Mouse (Mus musculus): ENCODE data around the gene Btbd9. TPM values are rescaled to one million over a fixed set of nuclear protein-coding genes. Genes with fewer than 3 reads are reported as not detected.

Gene Btbd9
- polyA plus RNA-seq, 1 experiment from 2014 or later: 41.1 TPM

- no peak overlapping the region for H3K4me2 ChIP-seq (ENCODE audit: low read depth, severe bottlenecking)
- H3K36me3 ChIP-seq (ENCODE audit: control insufficient read depth, insufficient read depth, low read length): no peaks in the 10 kb centered on the region
- H3K4me1 ChIP-seq (ENCODE audit: control insufficient read depth, insufficient read depth, low read length): peaks cover 6% of the 10 kb centered on the region; the same call in 1 of the 2 replicates
- DNase-seq (ENCODE audit: low spot score) (no peak), ATAC-seq (ENCODE audit: insufficient number of reproducible peaks, low FRiP score, low TSS enrichment, low read depth) (no peak)
- 43% methylated on average over 7 of the region's 7 CpGs for WGBS
- H3K27me3 ChIP-seq (ENCODE audit: control insufficient read depth, insufficient read depth, low read length): no peaks in the 10 kb centered on the region
- H3K9ac ChIP-seq (ENCODE audit: low read length): no peak overlapping the region
- no peak overlapping the region for H3K4me3 ChIP-seq (ENCODE audit: low read depth, low read length)
- no peak overlapping the region for H3K27ac ChIP-seq (replicated peaks; ENCODE audit: low read depth, low read length)
- no peaks in the 10 kb centered on the region for H3K9me3 ChIP-seq (ENCODE audit: control insufficient read depth, low read length)
These were observed 295.8 kb downstream of the Btbd9 start for GRCm38 (mm10) chr17:30280323-30281118.

GRCm38 (mm10) chr17:30279684-30280083 is 296.6 kb downstream of the Btbd9 start:
- no peak overlapping the region for H3K27ac ChIP-seq (replicated peaks; ENCODE audit: low read depth, low read length)
- 73% methylated on average over 5 of the region's 5 CpGs for WGBS
- no peak overlapping the region for H3K9ac ChIP-seq (ENCODE audit: low read length)
- H3K9me3 ChIP-seq (ENCODE audit: control insufficient read depth, low read length): no peaks in the 10 kb centered on the region
- H3K4me3 ChIP-seq (ENCODE audit: low read depth, low read length): no peak overlapping the region
- no peak overlapping the region for H3K4me2 ChIP-seq (ENCODE audit: low read depth, severe bottlenecking)
- DNase-seq (ENCODE audit: low spot score): no peak
- H3K36me3 ChIP-seq (ENCODE audit: control insufficient read depth, insufficient read depth, low read length): no peaks in the 10 kb centered on the region
- no peak for ATAC-seq (ENCODE audit: insufficient number of reproducible peaks, low FRiP score, low TSS enrichment, low read depth)
- no peaks in the 10 kb centered on the region for H3K27me3 ChIP-seq (ENCODE audit: control insufficient read depth, insufficient read depth, low read length)
- peaks cover 6% of the 10 kb centered on the region; the same call in 1 of the 2 replicates for H3K4me1 ChIP-seq (ENCODE audit: control insufficient read depth, insufficient read depth, low read length)

DNA sequence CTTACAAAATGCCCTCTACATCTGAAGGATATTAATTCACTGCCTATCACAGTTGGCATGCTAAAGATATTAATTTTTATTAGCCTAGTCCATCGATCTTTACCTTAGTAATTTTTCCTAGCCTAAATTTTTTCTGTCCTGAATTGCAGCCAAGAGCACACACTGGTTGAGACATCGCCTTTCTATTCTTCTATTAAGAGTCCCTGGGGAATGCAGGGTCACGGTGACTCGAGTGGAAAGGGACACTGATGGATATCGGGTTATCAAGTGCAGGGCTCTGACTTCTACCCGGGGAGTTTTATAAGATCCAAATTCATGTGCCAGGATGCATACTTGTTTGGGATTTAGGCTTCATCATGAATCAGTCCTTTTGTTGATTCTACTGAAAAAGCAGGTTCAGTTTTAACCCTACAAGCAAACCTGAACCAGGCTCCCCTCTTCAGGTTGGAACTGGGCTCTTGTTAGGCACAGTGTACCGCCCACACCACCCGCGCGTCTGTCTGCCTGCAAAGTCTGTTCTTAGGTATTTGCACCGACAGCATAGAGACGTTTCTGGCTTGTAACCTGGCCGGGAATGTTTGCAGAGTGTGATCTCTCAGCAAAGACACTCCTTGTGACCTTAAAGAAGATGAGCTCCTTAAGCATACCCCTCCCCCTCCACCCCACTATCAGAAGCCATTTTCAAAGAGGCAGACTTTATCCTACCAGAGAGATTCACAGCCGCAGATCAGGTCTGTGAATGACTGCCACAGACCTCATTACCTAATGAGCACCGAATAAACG is 297.5 kb downstream of the Btbd9 start:
- Histone ChIP-seq H3K4me2 (ENCODE audit: low read depth, severe bottlenecking) (no peak overlapping the region), H3K4me3 (ENCODE audit: low read depth, low read length) (no peak overlapping the region), H3K27ac (replicated peaks; ENCODE audit: low read depth, low read length) (no peak overlapping the region), H3K36me3 (ENCODE audit: control insufficient read depth, insufficient read depth, low read length) (no peaks in the 10 kb centered on the region), H3K9ac (ENCODE audit: low read length) (no peak overlapping the region), H3K27me3 (ENCODE audit: control insufficient read depth, insufficient read depth, low read length) (no peaks in the 10 kb centered on the region), H3K4me1 (ENCODE audit: control insufficient read depth, insufficient read depth, low read length) (peaks cover 6% of the 10 kb centered on the region; the same call in 1 of the 2 replicates), H3K9me3 (ENCODE audit: control insufficient read depth, low read length) (no peaks in the 10 kb centered on the region)
- ATAC-seq (ENCODE audit: insufficient number of reproducible peaks, low FRiP score, low TSS enrichment, low read depth) (no peak), DNase-seq (ENCODE audit: low spot score) (no peak)
- 48% methylated on average over 16 of the region's 16 CpGs for WGBS

- Histone ChIP-seq H3K4me2 (ENCODE audit: low read depth, severe bottlenecking) (no peak overlapping the region), H3K27ac (replicated peaks; ENCODE audit: low read depth, low read length) (no peak overlapping the region), H3K9ac (ENCODE audit: low read length) (no peak overlapping the region), H3K4me1 (ENCODE audit: control insufficient read depth, insufficient read depth, low read length) (peaks cover 6% of the 10 kb centered on the region; the same call in 1 of the 2 replicates), H3K36me3 (ENCODE audit: control insufficient read depth, insufficient read depth, low read length) (no peaks in the 10 kb centered on the region), H3K4me3 (ENCODE audit: low read depth, low read length) (no peak overlapping the region), H3K9me3 (ENCODE audit: control insufficient read depth, low read length) (no peaks in the 10 kb centered on the region), H3K27me3 (ENCODE audit: control insufficient read depth, insufficient read depth, low read length) (no peaks in the 10 kb centered on the region)
- DNase-seq (ENCODE audit: low spot score) (no peak), ATAC-seq (ENCODE audit: insufficient number of reproducible peaks, low FRiP score, low TSS enrichment, low read depth) (no peak)
- 66% methylated on average over 4 of the region's 4 CpGs for WGBS
These were observed 299.8 kb downstream of the Btbd9 start for GRCm38 (mm10) chr17:30276477-30276876.

DNA sequence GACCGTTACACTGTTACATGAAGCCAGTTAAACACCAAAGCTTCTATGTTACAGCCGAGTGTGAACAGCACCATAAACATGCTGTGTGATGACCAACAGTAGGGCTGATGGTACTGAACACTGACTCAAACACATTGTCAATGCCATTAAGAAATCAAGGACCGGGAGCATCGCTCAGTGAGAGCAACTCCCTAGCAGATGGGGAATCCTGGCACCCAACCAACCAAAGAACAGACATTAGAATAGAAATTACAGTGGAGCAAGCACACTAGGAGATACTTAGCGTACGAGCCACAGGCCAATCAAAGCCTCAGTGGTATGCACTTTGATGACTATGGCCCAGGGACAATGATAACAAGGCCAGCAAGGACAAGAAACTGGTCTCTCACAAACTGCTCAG is 303.5 kb downstream of the Btbd9 start:
- Histone ChIP-seq H3K4me1 (ENCODE audit: control insufficient read depth, insufficient read depth, low read length) (0 out of 2 replicates have a peak, but pooled peaks cover 2% of the 10 kb centered on the region), H3K4me3 (ENCODE audit: low read depth, low read length) (no peak overlapping the region), H3K9me3 (ENCODE audit: control insufficient read depth, low read length) (no peaks in the 10 kb centered on the region), H3K36me3 (ENCODE audit: control insufficient read depth, insufficient read depth, low read length) (no peaks in the 10 kb centered on the region), H3K9ac (ENCODE audit: low read length) (no peak overlapping the region), H3K27me3 (ENCODE audit: control insufficient read depth, insufficient read depth, low read length) (no peaks in the 10 kb centered on the region), H3K4me2 (ENCODE audit: low read depth, severe bottlenecking) (no peak overlapping the region), H3K27ac (replicated peaks; ENCODE audit: low read depth, low read length) (no peak overlapping the region)
- no peak for ATAC-seq (ENCODE audit: insufficient number of reproducible peaks, low FRiP score, low TSS enrichment, low read depth)
- DNase-seq (ENCODE audit: low spot score): no peak
- WGBS: 89% methylated on average over 6 of the region's 6 CpGs

DNA sequence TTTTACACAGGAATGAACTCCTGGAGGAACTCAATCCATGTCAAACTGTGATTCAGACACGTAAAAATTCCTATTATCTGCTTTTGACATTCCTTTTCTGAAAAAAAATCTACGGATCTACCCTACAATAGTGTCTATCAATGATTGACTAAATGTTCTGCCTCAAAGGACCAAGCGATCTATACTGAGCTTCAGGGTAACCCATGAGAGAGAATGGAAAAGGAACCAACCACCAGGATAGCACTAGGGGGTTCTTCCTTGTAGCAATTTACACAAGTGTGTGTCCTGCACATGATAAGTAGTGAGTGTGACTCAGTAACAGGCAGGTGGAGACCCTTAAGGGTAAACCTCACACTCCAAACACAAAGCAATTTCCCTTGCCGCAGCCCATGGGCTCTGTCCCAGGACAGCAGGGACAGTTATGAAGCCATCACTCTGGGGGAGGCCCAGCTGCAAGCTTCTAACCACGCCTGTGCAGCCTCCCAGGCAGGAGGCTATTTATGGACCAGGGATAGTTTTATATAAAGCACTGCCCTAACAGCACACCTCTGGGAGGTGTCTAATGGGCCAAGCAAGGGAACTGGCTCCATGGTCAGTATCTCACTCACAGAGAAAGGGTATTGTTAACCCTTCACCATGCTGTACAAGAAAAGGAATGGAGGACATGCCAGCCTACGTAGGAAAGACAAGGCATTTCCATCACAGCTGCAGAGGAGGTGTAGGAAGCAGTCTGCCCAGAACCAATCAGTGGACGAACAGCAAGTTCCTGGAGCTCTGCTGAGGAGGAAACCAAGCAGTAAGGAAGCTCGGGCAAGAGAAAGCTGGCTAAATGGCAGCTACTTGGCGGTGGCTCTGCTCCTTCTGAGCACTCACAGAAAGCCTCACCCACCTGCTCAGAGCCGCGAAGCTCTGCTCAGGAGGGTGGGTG is 306.9 kb downstream of the Btbd9 start:
- no peaks in the 10 kb centered on the region for H3K27me3 ChIP-seq (ENCODE audit: control insufficient read depth, insufficient read depth, low read length)
- no peaks in the 10 kb centered on the region for H3K9me3 ChIP-seq (ENCODE audit: control insufficient read depth, low read length)
- H3K4me3 ChIP-seq (ENCODE audit: low read depth, low read length): no peak overlapping the region
- no peak overlapping the region for H3K4me2 ChIP-seq (ENCODE audit: low read depth, severe bottlenecking)
- DNase-seq (ENCODE audit: low spot score): no peak
- no peaks in the 10 kb centered on the region for H3K36me3 ChIP-seq (ENCODE audit: control insufficient read depth, insufficient read depth, low read length)
- no peak overlapping the region for H3K9ac ChIP-seq (ENCODE audit: low read length)
- ATAC-seq (ENCODE audit: insufficient number of reproducible peaks, low FRiP score, low TSS enrichment, low read depth): no peak
- WGBS: 81% methylated on average over 11 of the region's 11 CpGs
- H3K4me1 ChIP-seq (ENCODE audit: control insufficient read depth, insufficient read depth, low read length): no peaks in the 10 kb centered on the region
- no peak overlapping the region for H3K27ac ChIP-seq (replicated peaks; ENCODE audit: low read depth, low read length)

DNA sequence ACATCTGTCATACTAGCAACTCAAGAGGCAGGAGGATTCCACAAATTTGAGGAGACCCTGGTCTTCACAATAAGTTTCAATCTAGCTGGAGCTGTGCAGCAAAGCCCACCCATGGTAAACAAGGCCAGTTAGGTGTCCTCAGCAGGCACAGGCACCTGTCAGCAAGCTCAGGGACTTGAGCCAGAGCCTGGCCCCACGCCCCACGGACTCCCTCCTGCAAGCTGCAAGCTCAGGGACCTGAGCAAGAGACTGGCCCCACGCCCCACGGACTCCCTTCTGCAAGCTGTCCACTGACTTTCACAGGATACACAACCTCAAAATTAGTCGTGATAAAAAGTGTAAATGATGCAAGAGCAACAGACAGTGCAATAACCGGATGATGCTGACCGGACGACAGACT is 307.8 kb downstream of the Btbd9 start:
- Histone ChIP-seq H3K4me3 (ENCODE audit: low read depth, low read length) (no peak overlapping the region), H3K9me3 (ENCODE audit: control insufficient read depth, low read length) (no peaks in the 10 kb centered on the region), H3K27ac (replicated peaks; ENCODE audit: low read depth, low read length) (no peak overlapping the region), H3K27me3 (ENCODE audit: control insufficient read depth, insufficient read depth, low read length) (no peaks in the 10 kb centered on the region), H3K36me3 (ENCODE audit: control insufficient read depth, insufficient read depth, low read length) (no peaks in the 10 kb centered on the region), H3K4me2 (ENCODE audit: low read depth, severe bottlenecking) (no peak overlapping the region), H3K9ac (ENCODE audit: low read length) (no peak overlapping the region), H3K4me1 (ENCODE audit: control insufficient read depth, insufficient read depth, low read length) (no peaks in the 10 kb centered on the region)
- WGBS: 94% methylated on average over 8 of the region's 8 CpGs
- ATAC-seq (ENCODE audit: insufficient number of reproducible peaks, low FRiP score, low TSS enrichment, low read depth) (no peak), DNase-seq (ENCODE audit: low spot score) (no peak)

DNA sequence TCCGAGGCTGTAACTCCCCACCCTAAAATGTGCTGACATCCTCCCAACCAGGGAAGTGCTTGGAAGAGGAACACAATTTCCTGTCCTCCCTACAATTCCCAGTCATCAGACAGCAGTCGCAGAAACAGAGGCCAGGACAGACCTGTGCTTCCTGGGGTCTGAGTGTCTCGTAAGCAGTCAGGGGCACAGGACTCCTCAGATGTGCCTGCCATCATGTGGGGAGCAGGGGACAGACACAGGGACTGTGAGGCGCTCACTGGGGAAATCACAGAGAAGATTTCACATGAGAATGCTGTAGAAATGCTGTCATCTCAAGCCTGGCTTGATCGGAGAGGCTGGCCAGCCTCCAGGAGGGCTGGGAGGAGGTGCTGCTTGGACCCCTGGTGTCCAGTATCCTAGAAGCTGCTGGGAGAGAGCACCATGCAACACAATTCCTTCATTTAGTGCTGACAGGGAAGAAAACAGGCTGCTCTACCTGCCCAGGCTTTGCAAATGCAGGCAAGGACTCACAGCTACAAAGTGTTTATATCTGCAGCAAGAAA is 308.8 kb downstream of the Btbd9 start:
- Histone ChIP-seq H3K27ac (replicated peaks; ENCODE audit: low read depth, low read length) (no peak overlapping the region), H3K36me3 (ENCODE audit: control insufficient read depth, insufficient read depth, low read length) (no peaks in the 10 kb centered on the region), H3K4me1 (ENCODE audit: control insufficient read depth, insufficient read depth, low read length) (peaks cover 4% of the 10 kb centered on the region), H3K4me2 (ENCODE audit: low read depth, severe bottlenecking) (no peak overlapping the region), H3K9ac (ENCODE audit: low read length) (no peak overlapping the region), H3K4me3 (ENCODE audit: low read depth, low read length) (no peak overlapping the region), H3K9me3 (ENCODE audit: control insufficient read depth, low read length) (no peaks in the 10 kb centered on the region), H3K27me3 (ENCODE audit: control insufficient read depth, insufficient read depth, low read length) (no peaks in the 10 kb centered on the region)
- DNase-seq (ENCODE audit: low spot score) (no peak), ATAC-seq (ENCODE audit: insufficient number of reproducible peaks, low FRiP score, low TSS enrichment, low read depth) (no peak)
- WGBS: 70% methylated on average over 5 of the region's 5 CpGs
